Mouse (Mus musculus) embryonic fibroblast, embryonic 13.5 days (primary cell): ENCODE measurements around the gene Gpx2.

Experiments
- CTCF ChIP-seq: IDR thresholded peaks from 2 replicates; pipeline ENCODE4 v1.5.1; 2011; ENCODE audit warnings: mild to moderate bottlenecking, control low read depth, low read length, moderate library complexity, borderline replicate concordance; ENCODE audit not compliant: insufficient read depth
- POLR2A ChIP-seq: IDR thresholded peaks from 2 replicates; pipeline ENCODE4 v1.6.1; 2011; ENCODE audit warnings: low read depth, mild to moderate bottlenecking, control low read depth, low read length, moderate library complexity

DNA sequence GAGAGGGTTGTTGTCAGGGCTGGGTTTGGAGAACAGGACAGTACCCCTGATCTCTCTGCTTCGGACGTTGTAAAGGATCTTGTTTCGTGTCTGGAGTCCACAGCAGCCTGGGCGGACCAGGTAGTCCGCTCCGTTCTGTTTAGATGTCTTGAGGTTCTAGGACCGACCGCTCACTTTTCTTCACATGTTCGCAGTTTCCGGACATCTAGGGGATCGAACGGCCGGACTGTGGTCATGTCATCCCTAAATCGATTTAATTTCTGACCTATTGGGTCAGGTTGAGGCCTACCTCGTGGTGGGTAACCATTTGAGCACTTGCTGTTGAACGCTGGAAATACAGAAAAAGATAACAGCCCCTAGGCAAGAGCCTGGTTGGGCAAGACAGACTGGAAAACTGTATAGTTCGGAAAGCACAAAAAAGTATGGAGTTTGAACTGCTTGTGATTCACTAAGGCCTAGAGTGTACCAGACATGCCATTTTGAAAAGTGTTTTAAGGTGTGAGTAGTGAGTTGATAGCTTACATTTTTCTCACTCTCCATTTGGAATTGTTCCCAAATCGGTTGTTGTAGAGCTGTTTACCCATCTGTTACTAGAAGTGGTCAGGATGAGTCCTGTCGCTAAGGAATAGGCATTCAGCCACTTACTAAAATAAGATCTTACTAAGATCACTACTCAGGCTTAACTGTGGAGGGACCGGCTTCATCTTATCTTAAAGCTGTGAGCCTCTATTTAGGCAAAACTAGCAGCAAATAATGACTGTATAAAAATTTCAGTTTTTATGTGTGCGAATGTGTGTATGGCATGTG, 42.7 kb upstream of the Gpx2 start:
- TF ChIP-seq CTCF (no peak), POLR2A (peak; percentile 67; the same call in 1 of the 2 replicates)
